Mouse (Mus musculus) spleen, adult 2 months (tissue): Measurements from ENCODE around the gene Nrip1.

Experiments used
- CTCF ChIP-seq: fragments of 200-500 bp; IDR thresholded peaks from 2 replicates; pipeline ENCODE4 v1.5.1; 2011; ENCODE audit warnings: mild to moderate bottlenecking, inconsistent platforms; ENCODE audit not compliant: insufficient read depth, insufficient read length, insufficient replicate concordance; ENCODE audit errors: extremely low read depth
- POLR2A ChIP-seq: fragments of 200-500 bp; IDR thresholded peaks from 2 replicates; pipeline ENCODE4 v1.6.1; 2011; ENCODE audit warnings: low read depth, low read length, inconsistent platforms

GRCm38 (mm10) chr16:76370041-76370715, 3.4 kb downstream of the Nrip1 start:
- no peak; the same call in 1 of the 2 replicates for TF ChIP-seq CTCF
- TF ChIP-seq POLR2A, result no peak
